Mouse (Mus musculus) liver (tissue): ENCODE results near the gene Cubn.

ENCODE experiments used
- DNase-seq: peaks from one replicate; pipeline ENCODE4 v3.0.0-alpha.2; 2020; ENCODE audit warnings: mixed read lengths

Cubn gene

GRCm38 (mm10) chr2:13480744-13481143 lies 10.9 kb downstream of the Cubn start:
- DNase-seq = no peak

DNA sequence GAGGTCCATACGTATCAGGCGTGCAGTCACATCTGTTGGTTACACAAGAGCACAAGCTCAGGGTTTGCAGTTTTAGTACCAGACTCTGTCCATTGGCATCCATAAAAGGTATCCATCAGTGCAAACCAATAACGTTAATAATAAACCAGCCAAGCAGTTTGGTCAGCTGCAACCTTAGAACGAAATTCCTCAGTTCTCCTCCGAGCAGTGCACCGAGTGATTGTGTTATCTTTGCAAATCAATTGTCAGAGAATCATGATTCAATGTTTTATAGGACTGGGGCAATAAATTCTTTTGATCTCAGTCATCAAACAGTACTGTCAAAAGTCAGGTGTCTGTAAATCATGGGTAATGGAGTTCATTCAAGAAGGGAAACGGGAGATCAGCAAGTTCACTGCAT lies 12.4 kb downstream of the Cubn start:
- DNase-seq = no peak

GRCm38 (mm10) chr2:13470108-13470507 lies 21.5 kb downstream of the Cubn start:
- DNase-seq = no peak

GRCm38 (mm10) chr2:13469641-13470040 lies 22.0 kb downstream of the Cubn start:
- no peak for DNase-seq

- no peak for DNase-seq
Observed at GRCm38 (mm10) chr2:13466685-13467084, 24.9 kb downstream of the Cubn start.

- DNase-seq = no peak
Observed at GRCm38 (mm10) chr2:13458088-13458487, 33.5 kb downstream of the Cubn start.

DNA sequence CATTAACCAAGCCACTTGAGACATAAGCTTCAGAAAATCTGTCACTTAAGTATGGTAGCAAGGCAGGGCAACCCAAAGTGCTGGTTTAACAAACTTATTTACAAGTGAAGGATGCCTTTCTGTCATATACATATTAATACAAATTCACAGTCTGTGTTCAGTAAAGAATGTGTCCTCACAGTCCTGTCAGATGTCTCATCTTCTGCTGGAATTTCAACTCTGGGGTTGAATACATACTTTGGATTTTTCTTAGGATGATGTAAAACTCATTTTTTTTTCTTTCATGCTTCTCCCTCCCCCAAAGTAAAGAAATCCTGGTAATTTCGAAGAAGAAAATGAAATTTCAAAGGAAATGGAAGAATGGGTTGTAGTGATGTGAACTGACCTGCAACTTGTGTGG lies 34.8 kb downstream of the Cubn start:
- no peak for DNase-seq

DNA sequence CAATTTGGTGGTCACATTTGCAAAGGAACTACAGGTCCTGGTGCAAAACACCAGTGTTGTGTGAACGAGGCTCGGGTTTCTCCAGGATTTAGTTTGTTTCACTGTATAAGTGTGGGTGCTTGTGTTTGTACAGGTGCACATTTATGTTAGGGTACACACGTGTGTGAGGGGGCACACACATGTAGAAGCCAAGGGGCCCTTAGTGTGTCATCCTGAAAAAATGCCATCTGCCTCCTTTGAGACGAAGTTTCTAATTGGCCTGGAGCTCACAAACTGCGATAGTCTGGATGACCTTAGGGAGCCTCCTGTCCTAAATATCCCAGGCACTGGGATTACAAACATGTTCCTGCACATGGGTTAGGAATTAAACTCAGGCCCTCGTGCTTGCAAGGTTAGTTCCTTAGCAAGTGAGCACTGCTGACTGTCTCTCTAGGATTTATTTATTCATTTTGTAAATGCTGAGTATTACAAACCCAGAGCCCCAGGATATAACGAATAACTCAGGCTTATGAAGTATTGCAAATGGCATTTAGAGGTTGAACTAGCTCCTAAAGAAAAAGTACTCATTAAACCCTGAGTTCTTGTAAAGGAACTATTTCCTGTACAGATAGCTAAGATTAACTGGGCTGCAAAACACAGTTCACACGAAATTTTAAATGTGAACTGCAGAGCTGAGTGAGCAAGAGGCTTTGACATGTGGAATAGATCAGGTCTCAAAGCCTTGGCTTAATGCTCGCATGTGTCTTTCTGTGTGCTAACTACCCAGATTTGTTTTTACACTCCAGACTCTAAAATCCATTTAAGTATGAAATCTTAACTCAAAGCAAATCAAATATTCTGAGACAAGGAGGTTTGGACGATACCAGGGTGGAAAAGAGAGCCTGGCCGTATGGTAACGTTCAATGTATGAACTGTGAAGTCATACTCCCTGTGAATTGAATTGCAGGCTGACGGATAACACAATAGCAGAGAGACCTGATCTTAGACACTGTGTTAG lies 39.8 kb downstream of the Cubn start:
- no peak for DNase-seq

DNA sequence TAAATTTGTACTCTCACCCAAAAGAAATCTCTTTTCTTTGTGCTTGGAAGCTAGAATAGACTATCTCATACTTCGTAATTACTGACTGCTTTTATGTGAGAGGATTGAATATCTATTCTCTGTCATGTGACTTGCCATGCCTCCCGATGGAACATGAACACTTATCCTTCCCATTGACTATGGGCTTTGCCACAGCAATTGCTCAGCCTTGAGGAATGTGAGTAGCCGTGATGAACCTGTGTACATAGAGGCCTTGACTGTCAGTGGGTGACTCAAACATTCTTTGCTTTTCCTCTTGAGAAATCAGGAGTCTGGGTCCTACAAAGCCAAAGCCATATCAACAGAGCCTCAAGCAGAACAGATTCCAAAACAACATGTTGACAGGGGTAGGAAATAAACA lies 40.7 kb downstream of the Cubn start:
- DNase-seq = no peak

DNA sequence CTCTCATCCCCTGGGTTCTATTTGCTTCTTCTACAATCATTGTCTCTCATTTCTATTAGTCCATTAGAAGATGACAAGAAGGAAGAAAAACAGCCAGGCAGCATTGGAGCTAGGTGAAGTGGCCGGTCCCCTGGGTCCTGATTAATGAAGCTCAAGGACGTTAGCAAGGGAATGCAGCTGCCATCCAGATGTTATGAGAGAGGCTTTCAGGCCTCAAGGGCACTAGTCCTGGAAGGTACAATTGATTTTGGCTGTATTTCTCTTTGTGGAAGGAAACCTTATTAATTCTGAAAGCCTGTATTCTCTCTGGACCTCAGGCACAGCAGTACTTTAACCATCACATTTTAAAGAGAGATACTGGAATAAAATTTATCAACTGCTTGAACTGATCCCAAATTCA lies 41.1 kb downstream of the Cubn start:
- DNase-seq = no peak

GRCm38 (mm10) chr2:13445156-13445555 lies 46.5 kb downstream of the Cubn start:
- DNase-seq = no peak

DNA sequence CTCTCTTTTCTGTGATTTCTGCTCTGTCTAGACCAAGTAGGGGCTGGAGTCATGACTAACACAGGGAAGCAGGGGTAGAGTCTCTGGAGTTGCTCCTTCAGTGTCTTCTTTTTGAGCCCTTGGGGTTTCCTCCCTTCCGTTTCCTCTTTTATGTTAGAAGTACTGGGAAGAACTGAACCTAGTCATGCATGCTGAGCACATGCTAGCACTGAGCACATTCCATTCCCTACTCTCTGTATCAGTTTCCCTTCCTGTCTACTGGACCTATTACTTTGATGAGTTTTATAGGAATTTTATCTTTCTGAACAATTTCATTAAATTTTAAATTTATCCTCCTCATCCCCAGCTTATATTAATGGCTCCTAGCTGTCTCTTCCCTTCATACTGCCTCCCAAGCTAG lies 52.6 kb downstream of the Cubn start:
- no peak for DNase-seq

GRCm38 (mm10) chr2:13438275-13438845 lies 53.3 kb downstream of the Cubn start:
- no peak for DNase-seq

DNA sequence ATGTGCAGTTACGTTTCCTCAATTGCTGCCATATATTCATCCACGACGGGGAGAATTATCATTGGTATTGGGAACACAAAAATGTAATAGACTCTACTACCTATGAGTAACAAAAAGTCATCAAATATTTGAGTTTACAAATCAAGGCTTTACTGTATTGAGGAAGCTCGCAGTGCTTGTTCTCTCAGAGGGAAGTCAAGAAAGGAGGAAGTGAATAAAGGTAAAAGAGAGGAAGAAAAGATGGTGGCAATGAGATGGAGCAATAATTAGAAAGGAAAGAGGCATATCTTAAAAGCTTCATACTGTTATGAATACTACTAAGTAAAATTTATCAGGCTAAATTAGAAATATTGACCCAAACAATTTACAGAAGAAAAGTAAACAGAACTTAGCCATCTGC lies 59.6 kb downstream of the Cubn start:
- no peak for DNase-seq

GRCm38 (mm10) chr2:13421974-13422760 lies 69.4 kb downstream of the Cubn start:
- no peak for DNase-seq

DNA sequence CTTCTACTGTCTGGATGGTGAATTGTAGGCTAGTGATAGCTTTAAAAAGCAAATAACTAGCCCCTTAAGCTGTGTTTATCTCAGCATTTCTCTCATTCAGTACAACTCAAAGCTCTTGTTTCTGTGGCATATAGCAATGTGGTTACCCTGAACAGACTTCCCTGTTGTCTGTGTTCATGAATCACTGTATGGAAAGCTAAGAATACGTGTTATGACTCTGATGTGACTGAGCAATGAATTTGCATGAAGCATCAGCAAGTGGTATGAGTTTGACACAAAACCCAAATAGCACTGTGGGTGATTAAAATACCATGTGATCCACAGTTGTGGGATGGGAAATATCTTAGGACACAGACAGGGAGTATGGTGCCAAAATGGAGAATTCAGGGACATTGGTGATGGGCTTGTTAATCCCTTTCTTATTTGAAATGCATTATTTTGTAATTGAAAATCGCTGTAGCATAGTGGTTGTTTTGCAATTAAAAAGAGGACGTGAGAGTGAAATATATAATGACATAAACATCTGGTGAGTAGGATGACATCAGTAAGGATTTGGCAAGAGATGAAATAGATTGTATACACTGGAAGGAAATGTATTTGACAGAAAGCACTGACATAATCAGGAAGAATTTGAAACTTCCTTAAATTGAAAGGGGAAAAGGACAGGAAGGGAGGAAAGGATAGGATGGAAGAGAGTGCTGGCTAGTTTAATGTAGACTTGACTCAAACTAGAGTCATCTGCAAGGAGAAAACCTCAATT lies 74.7 kb downstream of the Cubn start:
- DNase-seq = no peak

DNA sequence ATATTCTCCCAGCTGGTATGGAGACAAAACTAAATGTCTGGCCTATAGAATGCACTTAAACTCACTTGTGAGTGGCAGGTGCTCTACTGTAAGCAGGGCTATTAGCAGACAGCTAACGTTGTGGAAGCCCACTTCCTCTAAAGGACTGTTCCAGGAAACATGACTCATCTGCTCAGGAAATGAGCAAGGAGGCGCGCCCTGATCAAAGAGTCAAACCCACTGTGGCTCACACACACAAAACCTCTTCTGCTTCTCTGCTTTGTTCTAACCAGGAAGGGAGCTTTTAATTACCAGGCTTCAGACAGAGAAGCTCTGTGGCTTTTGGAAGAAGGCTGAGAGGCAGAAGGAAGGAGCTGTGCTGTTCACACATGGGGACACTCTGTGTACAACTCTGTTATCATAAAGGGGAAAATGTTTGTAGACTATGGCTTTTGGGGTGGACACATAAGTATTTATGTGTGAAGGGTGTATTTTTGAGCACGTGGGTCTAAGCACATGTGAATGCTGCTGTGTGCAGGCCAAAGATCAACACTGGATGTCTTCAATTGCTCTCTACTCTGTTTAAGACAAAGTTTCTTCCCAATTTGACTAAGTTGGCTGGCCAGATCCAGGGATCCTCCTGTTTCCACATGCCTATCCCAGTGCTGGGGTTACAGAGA lies 78.0 kb downstream of the Cubn start:
- peak; percentile 79 for DNase-seq

- no peak for DNase-seq
Observed at GRCm38 (mm10) chr2:13410660-13411059, 81.0 kb downstream of the Cubn start.

DNA sequence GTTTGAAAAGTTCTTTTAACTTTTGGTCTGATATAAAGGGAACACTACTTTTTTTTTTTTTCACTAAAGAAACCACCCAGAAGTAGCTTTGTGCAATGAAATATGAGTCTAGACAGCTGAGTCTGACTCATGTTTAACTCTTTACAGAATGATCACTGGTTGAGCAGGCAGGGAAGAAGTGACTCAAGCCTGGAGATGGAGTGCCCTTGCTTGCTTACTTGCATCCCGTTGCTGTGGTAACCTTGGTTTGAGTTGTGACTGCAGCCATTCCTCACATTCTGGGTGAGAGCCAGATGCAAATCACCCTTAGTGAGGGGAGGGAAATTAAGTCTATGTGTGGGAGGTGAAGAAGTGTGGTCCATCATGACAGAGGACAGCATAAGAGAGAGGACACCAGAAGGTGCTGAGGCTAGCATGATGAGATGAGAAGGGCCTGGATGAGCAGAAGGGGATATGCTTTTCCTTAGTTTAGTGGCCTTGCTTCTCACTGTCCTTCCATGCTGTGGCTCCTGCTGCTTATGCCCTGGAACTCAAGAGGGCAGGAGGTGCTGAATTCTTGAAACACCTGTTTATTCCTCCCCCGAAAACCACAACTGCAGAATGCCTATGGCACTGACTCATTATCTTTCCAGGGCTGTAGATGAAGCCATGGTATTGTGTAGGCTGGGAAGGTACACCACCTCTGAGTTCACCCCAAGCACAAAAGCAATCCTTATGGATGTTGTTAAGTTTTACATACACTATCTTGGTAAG lies 81.7 kb downstream of the Cubn start:
- no peak for DNase-seq

- DNase-seq = no peak
Observed at GRCm38 (mm10) chr2:13408333-13408732, 83.3 kb downstream of the Cubn start.

- no peak for DNase-seq
Observed at GRCm38 (mm10) chr2:13407698-13408097, 83.9 kb downstream of the Cubn start.
